Mouse (Mus musculus) liver, embryonic 13.5 days (tissue): ENCODE results near the gene Zfp239. TPM values are rescaled to one million over a fixed set of nuclear protein-coding genes. Genes with fewer than 3 reads are reported as not detected.

ENCODE experiments used
- ATAC-seq: fragments of 200-750 bp; cut with Nextera tagmentation; 2 replicates; pipeline ENCODE4 v1.8.0; 2017; ENCODE audit warnings: low read depth, mild to moderate bottlenecking, moderate number of reproducible peaks, moderate library complexity
- DNase-seq: peaks from one replicate; pipeline ENCODE4 v3.0.0; 2022
- H3K27ac ChIP-seq: fragments of 300-500 bp; sonication (generic); 2 replicates; pipeline ENCODE4 v1.5.1; 2015; ENCODE audit warnings: moderate library complexity, mild to moderate bottlenecking, inconsistent platforms
- H3K27me3 ChIP-seq: fragments of 300-500 bp; sonication (generic); 2 replicates; pipeline ENCODE4 v1.6.1; 2015; ENCODE audit warnings: mild to moderate bottlenecking, inconsistent platforms
- H3K36me3 ChIP-seq: fragments of 300-500 bp; sonication (generic); 2 replicates; pipeline ENCODE4 v1.6.1; 2015; ENCODE audit warnings: mild to moderate bottlenecking, inconsistent platforms
- H3K4me1 ChIP-seq: fragments of 300-500 bp; sonication (generic); replicated peaks from 2 replicates; pipeline ENCODE4 v1.6.1; 2015; ENCODE audit warnings: inconsistent platforms
- H3K4me2 ChIP-seq: fragments of 300-500 bp; sonication (generic); 2 replicates; pipeline ENCODE4 v1.6.1; 2015; ENCODE audit warnings: inconsistent platforms, mild to moderate bottlenecking, moderate library complexity
- H3K4me3 ChIP-seq: fragments of 300-500 bp; sonication (generic); replicated peaks from 2 replicates; pipeline ENCODE4 v1.5.1; 2015; ENCODE audit warnings: mild to moderate bottlenecking, inconsistent platforms
- H3K9ac ChIP-seq: fragments of 300-500 bp; sonication (generic); 2 replicates; pipeline ENCODE4 v1.6.1; 2015; ENCODE audit warnings: mild to moderate bottlenecking, inconsistent platforms
- H3K9me3 ChIP-seq: fragments of 300-500 bp; sonication (generic); replicated peaks from 2 replicates; pipeline ENCODE4 v1.6.1; 2016; ENCODE audit warnings: inconsistent platforms
- WGBS: fragments of 180-500 bp; shearing (Covaris S2); methylation state at CpG from one replicate; pipeline ENCODE4 v1.1.7; 2015; ENCODE audit not compliant: insufficient replicate concordance; 5-methylcytosine and 5-hydroxymethylcytosine counted together
- polyA plus RNA-seq: library from polyadenylated mRNA; unstranded; fragments of >200 nt; fragmentation: Nextera tagmentation; extraction: Ambion mirVana; gene quantifications from 2 replicates; pipeline ENCODE4 v1.2.1, GENCODE M21; 2015

Zfp239 gene
- polyA plus RNA-seq, 1 experiment from 2014 or later, result 3.0 TPM

- H3K36me3 ChIP-seq, result no peaks in the 10 kb centered on the region
- peak; percentile 98 for DNase-seq
- peak overlapping the region; percentile 85 for H3K4me2 ChIP-seq
- H3K27me3 ChIP-seq, result no peaks in the 10 kb centered on the region
- peaks cover 46% of the 10 kb centered on the region for H3K4me1 ChIP-seq
- peak overlapping the region; percentile 79 for H3K9ac ChIP-seq
- peak overlapping the region; percentile 61 for H3K4me3 ChIP-seq
- H3K9me3 ChIP-seq, result no peaks in the 10 kb centered on the region
- peak; percentile 89 for ATAC-seq
- H3K27ac ChIP-seq, result peak overlapping the region; percentile 100
- WGBS, result under 1% methylated on average over 67 of the region's 67 CpGs
Observed at GRCm38 (mm10) chr6:117879408-117880115, 17.7 kb downstream of the Zfp239 start.

DNA sequence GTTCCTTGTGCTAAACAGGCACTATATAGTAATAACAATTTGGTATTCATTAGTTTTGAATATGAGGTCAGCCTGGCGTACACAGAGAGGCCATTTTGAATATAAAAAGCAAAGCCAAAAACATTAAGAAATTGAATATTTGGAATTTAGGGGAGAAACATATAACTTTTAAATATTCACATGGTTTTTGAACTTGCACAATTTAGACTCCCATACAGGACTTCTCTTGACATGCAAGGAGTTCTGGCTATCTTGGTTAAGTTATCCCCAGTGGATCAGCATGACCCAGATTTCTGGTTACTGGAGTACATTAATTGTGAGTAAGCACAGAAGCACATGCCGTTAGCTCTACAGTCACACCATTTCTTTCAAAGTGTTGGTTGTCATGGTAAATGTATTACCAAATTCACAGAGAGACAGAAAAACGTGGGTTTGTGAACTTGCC, 18.5 kb downstream of the Zfp239 start:
- H3K27ac ChIP-seq, result peak overlapping the region; percentile 100
- H3K9ac ChIP-seq, result peak overlapping the region; percentile 79
- no peaks in the 10 kb centered on the region for H3K9me3 ChIP-seq
- H3K4me1 ChIP-seq, result peaks cover 42% of the 10 kb centered on the region
- H3K36me3 ChIP-seq, result no peaks in the 10 kb centered on the region
- ATAC-seq (no peak), DNase-seq (no peak)
- peak overlapping the region; percentile 85 for H3K4me2 ChIP-seq
- 32% methylated on average over 3 of the region's 3 CpGs for WGBS
- H3K27me3 ChIP-seq, result no peaks in the 10 kb centered on the region
- H3K4me3 ChIP-seq, result peak overlapping the region; percentile 61

- Histone ChIP-seq H3K9ac (peak overlapping the region; percentile 79), H3K4me2 (peak overlapping the region; percentile 85), H3K4me3 (peak overlapping the region; percentile 61)
Observed at GRCm38 (mm10) chr6:117881229-117881628, 19.3 kb downstream of the Zfp239 start.

DNA sequence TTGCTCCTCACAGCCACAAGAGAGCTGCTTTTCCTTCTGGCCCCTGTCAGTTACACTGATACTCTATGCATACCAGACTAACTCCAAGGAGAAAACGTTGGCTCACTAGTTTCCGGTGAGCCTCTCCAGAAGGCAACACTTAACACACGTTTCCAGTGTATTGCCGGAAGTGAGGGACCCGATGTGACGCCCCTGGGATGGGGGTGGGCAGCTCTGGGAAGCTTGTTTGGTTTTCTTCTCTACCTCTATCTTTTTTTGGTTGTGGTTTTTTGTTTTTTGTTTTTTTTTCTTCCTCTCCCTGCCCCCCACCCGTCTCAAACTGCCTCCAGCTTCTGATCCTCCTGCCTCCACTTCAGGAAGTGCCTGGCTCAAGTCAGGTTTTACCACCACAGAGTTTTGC, 20.1 kb downstream of the Zfp239 start:
- ATAC-seq, result no peak
- Histone ChIP-seq H3K9me3 (no peaks in the 10 kb centered on the region), H3K36me3 (no peaks in the 10 kb centered on the region), H3K4me1 (peaks cover 57% of the 10 kb centered on the region), H3K27me3 (no peaks in the 10 kb centered on the region), H3K4me2 (peak overlapping the region; percentile 85; the same call in 1 of the 2 replicates), H3K4me3 (peak overlapping the region; percentile 19; the same call in 1 of the 2 replicates), H3K9ac (peak overlapping the region; percentile 79), H3K27ac (peak overlapping the region; percentile 100)
- WGBS, result 21% methylated on average over 7 of the region's 7 CpGs
- no peak for DNase-seq

More at GRCm38 (mm10) chr6:117881229-117881628, 19.3 kb downstream of the Zfp239 start:
- 74% methylated on average over 7 of the region's 7 CpGs for WGBS
- DNase-seq, result no peak
- Histone ChIP-seq H3K27ac (peak overlapping the region; percentile 100), H3K4me1 (peaks cover 50% of the 10 kb centered on the region), H3K36me3 (no peaks in the 10 kb centered on the region), H3K9me3 (no peaks in the 10 kb centered on the region), H3K27me3 (no peaks in the 10 kb centered on the region)
- ATAC-seq, result no peak

DNA sequence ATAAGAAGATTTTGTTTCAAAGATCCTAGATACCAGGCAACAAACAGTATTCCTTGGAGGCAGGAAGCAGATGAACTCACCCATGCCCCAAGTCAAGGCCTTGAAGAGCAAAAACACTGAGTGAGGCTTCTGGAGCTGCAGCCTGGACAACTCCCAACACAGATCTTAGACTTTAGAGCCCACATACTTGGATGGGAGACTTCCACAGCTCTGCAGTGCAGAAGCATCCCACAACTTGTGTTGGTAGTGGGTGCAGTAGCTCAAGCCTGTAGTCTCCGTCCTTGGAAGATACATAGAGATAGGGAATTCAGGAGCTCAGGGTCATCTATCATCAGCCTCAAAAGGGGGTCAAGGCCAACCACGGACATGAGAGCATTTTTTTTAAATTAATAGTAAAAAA, 24.0 kb downstream of the Zfp239 start:
- DNase-seq (no peak), ATAC-seq (no peak)
- Histone ChIP-seq H3K9ac (0 out of 2 replicates have a peak overlapping the region, but pooled peaks have one; percentile 4), H3K27me3 (no peaks in the 10 kb centered on the region), H3K4me1 (peaks cover 84% of the 10 kb centered on the region), H3K9me3 (no peaks in the 10 kb centered on the region), H3K4me2 (no peak overlapping the region), H3K27ac (no peak overlapping the region), H3K4me3 (no peak overlapping the region), H3K36me3 (no peaks in the 10 kb centered on the region)
- WGBS, result 74% methylated on average over 2 of the region's 2 CpGs

GRCm38 (mm10) chr6:117888032-117888431, 26.1 kb downstream of the Zfp239 start:
- H3K27ac ChIP-seq, result peak overlapping the region; percentile 98
- DNase-seq (no peak), ATAC-seq (peak; percentile 30; the same call in 1 of the 2 replicates)
- H3K4me3 ChIP-seq, result peak overlapping the region; percentile 46
- peaks cover 79% of the 10 kb centered on the region for H3K4me1 ChIP-seq
- no peaks in the 10 kb centered on the region for H3K27me3 ChIP-seq
- H3K4me2 ChIP-seq, result peak overlapping the region; percentile 72
- H3K9ac ChIP-seq, result peak overlapping the region; percentile 78
- H3K36me3 ChIP-seq, result no peaks in the 10 kb centered on the region
- WGBS, result 5% methylated on average over 1 of the region's 1 CpGs
- no peaks in the 10 kb centered on the region for H3K9me3 ChIP-seq

DNA sequence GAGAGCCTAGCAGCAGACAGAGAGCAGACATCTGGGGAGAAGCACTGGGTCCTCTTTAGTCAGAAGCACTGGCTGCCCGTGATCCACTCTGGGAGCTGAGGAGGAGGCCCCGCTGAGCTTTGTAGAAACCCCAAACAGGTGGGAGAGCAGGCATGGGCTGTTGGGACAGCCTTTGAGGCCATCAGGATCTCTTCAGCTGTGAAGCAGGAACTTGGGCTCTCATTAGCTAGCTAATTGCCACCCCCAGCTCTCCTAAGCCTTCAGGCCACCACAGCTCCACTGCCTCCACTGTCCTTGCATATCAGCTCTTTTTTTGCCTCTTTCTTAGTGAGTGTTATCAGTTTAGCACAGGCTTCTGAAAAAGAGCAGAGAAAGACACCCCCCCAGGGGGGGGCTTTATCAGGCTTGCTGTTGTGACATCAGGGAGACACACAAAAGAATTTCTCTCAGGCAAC, 26.8 kb downstream of the Zfp239 start:
- H3K27me3 ChIP-seq, result no peaks in the 10 kb centered on the region
- H3K4me2 ChIP-seq, result peak overlapping the region; percentile 72
- H3K9me3 ChIP-seq, result no peaks in the 10 kb centered on the region
- H3K4me1 ChIP-seq, result peaks cover 77% of the 10 kb centered on the region
- 20% methylated on average over 2 of the region's 2 CpGs for WGBS
- H3K4me3 ChIP-seq, result peak overlapping the region; percentile 46
- ATAC-seq (peak; percentile 93), DNase-seq (peak; percentile 86)
- H3K27ac ChIP-seq, result peak overlapping the region; percentile 98
- no peaks in the 10 kb centered on the region for H3K36me3 ChIP-seq
- peak overlapping the region; percentile 78 for H3K9ac ChIP-seq

DNA sequence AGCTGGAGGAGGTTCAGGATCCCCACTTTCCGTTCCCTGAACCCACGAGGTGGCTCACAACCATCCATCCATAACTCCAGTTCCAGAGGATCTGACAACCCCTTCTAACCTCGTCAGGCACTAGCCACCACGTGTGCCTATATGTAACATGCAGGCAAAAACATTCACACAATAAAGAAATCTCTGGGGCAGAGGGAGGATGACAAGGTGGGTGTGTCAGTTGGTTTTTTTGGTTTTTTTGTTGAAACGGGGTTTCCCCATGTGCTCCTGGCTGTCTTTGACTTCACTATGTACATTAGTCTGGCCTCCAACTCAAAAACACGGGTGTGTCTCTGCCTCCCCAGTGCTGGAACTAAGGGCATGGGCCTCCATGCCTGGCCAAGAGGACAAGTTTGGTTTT, 28.4 kb downstream of the Zfp239 start:
- WGBS, result 53% methylated on average over 6 of the region's 6 CpGs
- DNase-seq (no peak), ATAC-seq (no peak)
- Histone ChIP-seq H3K36me3 (no peaks in the 10 kb centered on the region), H3K9ac (no peak overlapping the region), H3K4me2 (no peak overlapping the region), H3K4me3 (no peak overlapping the region), H3K27me3 (no peaks in the 10 kb centered on the region), H3K9me3 (no peaks in the 10 kb centered on the region), H3K4me1 (peaks cover 73% of the 10 kb centered on the region), H3K27ac (peak overlapping the region; percentile 98)

DNA sequence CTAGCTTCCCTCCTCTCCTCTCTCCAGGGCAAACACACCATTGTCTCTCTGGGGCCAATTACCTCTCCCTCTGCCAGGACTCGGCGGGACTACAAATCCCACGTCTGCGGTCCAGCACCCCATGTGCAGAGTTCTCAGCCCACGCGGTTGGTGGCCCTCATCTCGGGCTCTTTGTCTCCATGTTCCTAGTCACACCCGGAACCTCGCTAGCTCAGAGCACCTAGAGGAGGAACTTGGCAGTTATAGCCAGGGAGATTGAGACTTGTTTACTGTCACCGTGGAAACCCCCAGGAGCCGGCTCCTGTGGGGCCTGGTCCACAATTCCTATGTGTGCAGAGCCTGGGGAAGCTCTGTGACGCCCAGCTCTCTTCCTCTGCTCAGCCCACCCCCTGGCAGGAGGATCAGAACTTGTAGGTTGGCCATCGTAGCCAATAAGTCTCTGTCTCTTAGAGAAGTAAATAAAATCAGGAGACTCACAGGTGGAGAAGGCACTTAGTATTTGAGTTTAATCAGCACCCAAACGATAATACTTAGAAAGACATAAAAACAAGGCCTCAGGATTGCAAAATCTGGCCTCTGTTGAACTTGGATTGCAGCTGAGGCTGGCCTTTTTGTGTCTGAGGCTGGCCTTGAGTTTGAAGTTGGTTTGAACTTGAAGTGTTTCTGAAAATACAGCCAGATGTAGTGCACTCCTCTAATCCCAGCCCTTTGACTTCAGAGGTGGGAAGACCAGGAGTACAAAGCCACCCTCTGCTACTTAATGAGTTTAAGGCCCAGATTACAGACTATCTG, 29.7 kb downstream of the Zfp239 start:
- Histone ChIP-seq H3K27ac (0 out of 2 replicates have a peak overlapping the region, but pooled peaks have one; percentile 25), H3K4me1 (peaks cover 63% of the 10 kb centered on the region), H3K27me3 (no peaks in the 10 kb centered on the region), H3K9me3 (no peaks in the 10 kb centered on the region), H3K9ac (0 out of 2 replicates have a peak overlapping the region, but pooled peaks have one; percentile 0), H3K4me3 (no peak overlapping the region), H3K4me2 (no peak overlapping the region), H3K36me3 (no peaks in the 10 kb centered on the region)
- no peak for ATAC-seq
- DNase-seq, result no peak
- 57% methylated on average over 14 of the region's 14 CpGs for WGBS

DNA sequence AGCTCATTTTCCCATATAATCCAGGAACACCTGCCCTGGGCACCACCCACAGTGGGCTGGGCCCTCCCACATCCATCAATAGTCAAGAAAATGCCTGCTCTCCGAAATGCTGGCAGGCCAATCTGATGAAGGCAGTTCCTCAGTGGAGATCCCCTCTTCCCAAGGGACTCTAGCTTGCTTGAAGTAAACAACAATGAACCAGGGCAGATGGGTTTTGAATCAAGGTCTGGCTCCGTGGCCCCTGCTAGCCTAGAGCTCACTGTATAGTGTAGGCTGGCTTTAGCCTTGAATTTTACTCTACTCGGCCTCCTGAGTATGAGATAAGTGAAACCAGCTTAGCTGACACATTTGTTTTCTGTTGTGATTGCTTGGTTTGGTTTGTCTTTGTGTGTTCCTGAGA, 30.5 kb downstream of the Zfp239 start:
- no peaks in the 10 kb centered on the region for H3K36me3 ChIP-seq
- DNase-seq, result no peak
- WGBS, result 61% methylated on average over 3 of the region's 3 CpGs
- no peak overlapping the region for H3K4me2 ChIP-seq
- no peaks in the 10 kb centered on the region for H3K27me3 ChIP-seq
- H3K9me3 ChIP-seq, result no peaks in the 10 kb centered on the region
- no peak overlapping the region for H3K4me3 ChIP-seq
- no peak overlapping the region for H3K9ac ChIP-seq
- H3K4me1 ChIP-seq, result peaks cover 56% of the 10 kb centered on the region
- no peak overlapping the region for H3K27ac ChIP-seq
- no peak for ATAC-seq

GRCm38 (mm10) chr6:117893435-117893834, 31.5 kb downstream of the Zfp239 start:
- ATAC-seq (no peak), DNase-seq (no peak)
- H3K27me3 ChIP-seq, result no peaks in the 10 kb centered on the region
- no peak overlapping the region for H3K4me2 ChIP-seq
- 84% methylated on average over 2 of the region's 2 CpGs for WGBS
- no peaks in the 10 kb centered on the region for H3K9me3 ChIP-seq
- H3K4me1 ChIP-seq, result peaks cover 46% of the 10 kb centered on the region
- no peak overlapping the region for H3K4me3 ChIP-seq
- no peaks in the 10 kb centered on the region for H3K36me3 ChIP-seq
- H3K9ac ChIP-seq, result no peak overlapping the region
- no peak overlapping the region for H3K27ac ChIP-seq
